Mouse (Mus musculus) limb, embryonic 11.5 days (tissue): ENCODE results near the gene Olfr1188. TPM values are rescaled to one million over a fixed set of nuclear protein-coding genes. Genes with fewer than 3 reads are reported as not detected.
"Not testable (repeated sequence)": the region's sequence is repeated elsewhere in the genome, so short reads cannot be mapped to it uniquely, and the experiment has no call there.

ENCODE experiments used
- ATAC-seq: fragments of 200-750 bp; cut with Nextera tagmentation; 2 replicates; pipeline ENCODE4 v1.8.0; 2017; ENCODE audit warnings: low read depth; ENCODE audit not compliant: insufficient number of reproducible peaks, low FRiP score, low TSS enrichment
- DNase-seq: peaks from one replicate; pipeline ENCODE4 v3.0.0-alpha.2; 2015; ENCODE audit warnings: low spot score
- H3K27ac ChIP-seq: fragments of 300-500 bp; sonication (generic); replicated peaks from 2 replicates; pipeline ENCODE4 v1.5.1; 2014; ENCODE audit warnings: low read depth, mild to moderate bottlenecking, low read length
- H3K27me3 ChIP-seq: fragments of 300-500 bp; sonication (generic); 2 replicates; pipeline ENCODE4 v1.6.1; 2014; ENCODE audit warnings: mild to moderate bottlenecking, low read length, mixed read lengths; ENCODE audit not compliant: control insufficient read depth, insufficient read depth
- H3K36me3 ChIP-seq: fragments of 300-500 bp; sonication (generic); 2 replicates; pipeline ENCODE4 v1.6.1; 2014; ENCODE audit warnings: mild to moderate bottlenecking, low read length, moderate library complexity, mixed read lengths; ENCODE audit not compliant: control insufficient read depth, insufficient read depth
- H3K4me1 ChIP-seq: fragments of 300-500 bp; sonication (generic); 2 replicates; pipeline ENCODE4 v1.6.1; 2014; ENCODE audit warnings: low read length, mixed read lengths; ENCODE audit not compliant: control insufficient read depth, insufficient read depth
- H3K4me2 ChIP-seq: fragments of 300-500 bp; sonication (generic); 2 replicates; pipeline ENCODE4 v1.6.1; 2014; ENCODE audit warnings: low read depth, mild to moderate bottlenecking, moderate library complexity; ENCODE audit not compliant: severe bottlenecking
- H3K4me3 ChIP-seq: fragments of 300-500 bp; sonication (generic); 2 replicates; pipeline ENCODE4 v1.5.1; 2014; ENCODE audit warnings: low read depth, low read length
- H3K9ac ChIP-seq: fragments of 300-500 bp; sonication (generic); 2 replicates; pipeline ENCODE4 v1.6.1; 2014; ENCODE audit warnings: mild to moderate bottlenecking, low read length
- H3K9me3 ChIP-seq: fragments of 300-500 bp; sonication (generic); 2 replicates; pipeline ENCODE4 v1.6.1; 2016; ENCODE audit warnings: low read length; ENCODE audit not compliant: control insufficient read depth
- WGBS: fragments of 180-500 bp; shearing (Covaris S2); extraction: QIAGEN DNeasy Blood & Tissue Kit; methylation state at CpG from one replicate; pipeline ENCODE4 v1.1.7; 2014; 5-methylcytosine and 5-hydroxymethylcytosine counted together
- polyA plus RNA-seq: library from polyadenylated mRNA; unstranded; fragments of >200 nt; fragmentation: Nextera tagmentation; extraction: Ambion mirVana; gene quantifications from 2 replicates; pipeline ENCODE4 v1.2.1, GENCODE M21; 2014

Olfr1188 gene
- not detected in 2 replicates for polyA plus RNA-seq

DNA sequence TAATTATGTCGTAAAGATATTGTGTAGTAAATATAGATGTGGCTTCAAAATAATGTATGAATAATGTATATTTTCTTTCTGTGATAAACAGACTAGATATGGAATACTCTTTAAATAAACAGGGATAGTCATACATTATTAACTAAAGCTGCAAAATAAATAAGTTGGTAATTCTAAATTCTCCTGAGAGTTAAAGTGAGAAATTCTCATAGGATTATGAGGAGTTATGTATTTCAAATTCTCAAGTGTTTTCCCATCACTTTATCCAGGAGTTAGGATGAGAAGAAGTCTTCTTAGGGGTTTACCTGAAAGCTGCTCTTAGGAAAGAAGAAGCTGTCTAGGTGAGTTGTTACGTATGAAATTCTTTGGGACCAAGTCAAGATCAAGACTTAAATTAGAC, at the start of gene Olfr1188:
TSS of gene Olfr1188 (plus strand) at position 301 of the 400 bp plus-strand sequence.
- Histone ChIP-seq H3K4me3 (no peak within 1 kb of the TSS), H3K4me2 (no peak within 1 kb of the TSS), H3K27ac (no peak within 1 kb of the TSS), H3K27me3 (no peaks in the 10 kb centered on the region), H3K4me1 (no peaks in the 10 kb centered on the region), H3K36me3 (no peaks in the 10 kb centered on the region), H3K9ac (no peak within 1 kb of the TSS), H3K9me3 (no peaks in the 10 kb centered on the region)
- 89% methylated on average over 2 of the region's 2 CpGs for WGBS
- ATAC-seq = no peak
- no peak for DNase-seq

DNA sequence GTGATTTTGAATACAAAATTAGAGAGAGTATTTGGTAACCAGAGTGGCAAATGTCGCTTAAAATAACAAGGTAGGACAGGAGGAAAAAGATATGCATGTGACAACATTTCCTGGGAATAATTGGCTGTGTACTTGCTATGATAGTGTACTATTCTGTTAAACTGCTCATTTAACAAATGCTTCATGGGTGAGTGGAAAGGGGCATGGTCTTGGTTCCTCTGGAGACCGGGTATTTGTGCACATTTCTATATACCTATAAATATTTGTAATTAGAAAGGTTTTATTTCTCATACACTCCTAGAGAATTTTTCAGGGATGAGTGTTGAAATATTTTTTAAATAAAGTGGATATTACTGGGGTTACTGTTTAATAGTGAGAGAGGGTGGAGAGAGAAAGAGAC, 38.5 kb upstream of the Olfr1188 start, which contains the start of gene Olfr1186:
TSS of gene Olfr1186 (plus strand) at position 301 of the 400 bp plus-strand sequence.
- Histone ChIP-seq H3K36me3 (no peaks in the 10 kb centered on the region), H3K27ac (no peak within 1 kb of the TSS), H3K27me3 (no peaks in the 10 kb centered on the region), H3K9ac (no peak within 1 kb of the TSS), H3K4me2 (no peak within 1 kb of the TSS), H3K9me3 (no peaks in the 10 kb centered on the region), H3K4me1 (no peaks in the 10 kb centered on the region), H3K4me3 (no peak within 1 kb of the TSS)
- DNase-seq (no peak), ATAC-seq (no peak)
- 85% methylated on average over 2 of the region's 2 CpGs for WGBS

DNA sequence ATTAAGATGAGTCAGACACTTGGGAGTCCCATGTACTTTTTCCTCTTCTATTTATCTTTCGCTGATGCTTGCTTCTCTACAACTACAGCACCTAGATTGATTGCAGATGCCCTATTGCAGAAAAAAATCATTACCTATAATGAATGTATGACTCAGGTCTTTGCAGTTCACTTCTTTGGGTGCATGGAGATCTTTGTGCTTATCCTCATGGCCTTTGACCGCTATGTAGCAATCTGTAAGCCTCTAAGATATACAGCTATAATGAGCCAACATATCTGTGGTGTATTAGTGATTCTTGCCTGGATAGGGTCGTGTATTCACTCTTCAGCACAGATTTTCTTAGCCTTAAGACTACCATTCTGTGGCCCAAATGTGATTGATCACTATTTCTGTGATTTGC, 31.0 kb upstream of the Olfr1188 start:
- H3K4me1 ChIP-seq = no peaks in the 10 kb centered on the region
- no peaks in the 10 kb centered on the region for H3K36me3 ChIP-seq
- no peaks in the 10 kb centered on the region for H3K27me3 ChIP-seq
- H3K9ac ChIP-seq = no peak overlapping the region
- 73% methylated on average over 3 of the region's 3 CpGs for WGBS
- DNase-seq (no peak), ATAC-seq (no peak)
- H3K4me3 ChIP-seq = no peak overlapping the region
- H3K9me3 ChIP-seq = no peaks in the 10 kb centered on the region
- no peak overlapping the region for H3K4me2 ChIP-seq
- no peak overlapping the region for H3K27ac ChIP-seq

DNA sequence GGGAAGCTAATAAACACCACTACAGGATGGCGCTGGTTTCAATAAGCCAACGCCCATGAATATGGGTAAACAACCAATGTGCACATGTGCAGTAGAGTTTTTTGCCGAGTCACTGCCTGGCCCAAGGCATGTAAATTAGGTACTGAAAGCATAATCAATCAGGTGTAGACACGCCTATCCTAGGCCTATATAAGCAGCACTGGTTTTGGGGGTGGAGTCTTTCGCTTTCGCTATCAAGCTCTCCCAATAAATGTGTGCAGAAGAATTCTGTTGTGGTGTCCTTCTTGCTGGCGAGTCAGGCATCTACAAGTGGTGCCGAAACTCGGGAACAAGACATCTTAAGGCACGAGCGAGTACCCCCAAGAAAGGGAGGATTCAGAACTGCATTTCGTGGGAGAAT, 16.0 kb downstream of the Olfr1188 start:
- 95% methylated on average over 12 of the region's 12 CpGs for WGBS
- not testable (repeated sequence) for H3K27me3 ChIP-seq, H3K4me3 ChIP-seq, H3K4me1 ChIP-seq, H3K27ac ChIP-seq, H3K36me3 ChIP-seq, H3K4me2 ChIP-seq, H3K9ac ChIP-seq, DNase-seq, H3K9me3 ChIP-seq, ATAC-seq

DNA sequence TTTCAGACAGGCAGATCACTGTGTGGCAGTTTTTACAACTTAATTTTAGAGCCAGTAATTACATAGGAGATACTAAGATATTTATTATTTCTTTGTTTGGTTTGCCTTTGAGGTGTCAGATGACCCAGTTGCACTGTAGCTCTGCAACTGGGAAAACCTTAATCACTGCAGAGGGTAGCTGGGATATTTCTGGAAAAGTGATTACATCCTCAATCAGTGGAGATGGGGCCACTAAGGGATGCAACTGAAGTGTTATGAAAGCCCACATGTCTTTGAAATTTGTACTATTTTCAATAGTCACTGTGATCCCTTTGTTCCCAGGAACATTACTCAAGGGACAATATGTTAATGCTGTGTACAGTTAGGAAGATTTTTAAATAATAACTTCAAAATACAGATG, 29.4 kb downstream of the Olfr1188 start, which contains the start of gene Olfr1189:
TSS of gene Olfr1189 (plus strand) at position 301 of the 400 bp plus-strand sequence.
- no peak within 1 kb of the TSS for H3K27ac ChIP-seq
- no peaks in the 10 kb centered on the region for H3K27me3 ChIP-seq
- H3K9me3 ChIP-seq = no peaks in the 10 kb centered on the region
- H3K9ac ChIP-seq = no peak within 1 kb of the TSS
- H3K4me3 ChIP-seq = no peak within 1 kb of the TSS
- H3K4me2 ChIP-seq = no peak within 1 kb of the TSS
- DNase-seq (no peak), ATAC-seq (no peak)
- H3K4me1 ChIP-seq = no peaks in the 10 kb centered on the region
- H3K36me3 ChIP-seq = no peaks in the 10 kb centered on the region

Other genes starting within 250 kb of the Olfr1188 start
- gene Olfr1174-ps, start 241.8 kb upstream of the Olfr1188 start, polyA plus RNA-seq = not detected in 2 replicates
- gene Olfr1175-ps, start 229.7 kb upstream of the Olfr1188 start, polyA plus RNA-seq = not detected in 2 replicates
- not detected in 2 replicates for gene Olfr1176, start 220.2 kb upstream of the Olfr1188 start, polyA plus RNA-seq
- gene Olfr1177-ps, start 210.4 kb upstream of the Olfr1188 start, polyA plus RNA-seq = not detected in 2 replicates
- not detected in 2 replicates for gene Olfr1178, start 169.9 kb upstream of the Olfr1188 start, polyA plus RNA-seq
- not detected in 2 replicates for gene Olfr1179, start 150.5 kb upstream of the Olfr1188 start, polyA plus RNA-seq
- gene Olfr1180, start 137.8 kb upstream of the Olfr1188 start, polyA plus RNA-seq = not detected in 2 replicates
- gene Olfr1181, start 130.8 kb upstream of the Olfr1188 start, polyA plus RNA-seq = not detected in 2 replicates
- not detected in 2 replicates for gene Gm13757, start 107.8 kb upstream of the Olfr1188 start, polyA plus RNA-seq
- not detected in 2 replicates for gene Olfr1183, start 102.1 kb upstream of the Olfr1188 start, polyA plus RNA-seq
- gene Olfr1184, start 73.3 kb upstream of the Olfr1188 start, polyA plus RNA-seq = not detected in 2 replicates
- not detected in 2 replicates for gene Olfr1185-ps1, start 63.6 kb upstream of the Olfr1188 start, polyA plus RNA-seq
- gene Olfr1186, start 38.4 kb upstream of the Olfr1188 start, polyA plus RNA-seq = not detected in 2 replicates
- gene Olfr1189, start 29.5 kb downstream of the Olfr1188 start, polyA plus RNA-seq = not detected in 2 replicates
- not detected in 2 replicates for gene Olfr1191-ps1, start 83.6 kb downstream of the Olfr1188 start, polyA plus RNA-seq
- not detected in 2 replicates for gene Olfr1192-ps1, start 91.6 kb downstream of the Olfr1188 start, polyA plus RNA-seq
- gene Olfr1193, start 118.7 kb downstream of the Olfr1188 start, polyA plus RNA-seq = not detected in 2 replicates
- not detected in 2 replicates for gene Olfr1195, start 132.3 kb downstream of the Olfr1188 start, polyA plus RNA-seq
- gene Olfr1196, start 147.7 kb downstream of the Olfr1188 start, polyA plus RNA-seq = not detected in 2 replicates
- gene Olfr1197, start 175.4 kb downstream of the Olfr1188 start, polyA plus RNA-seq = not detected in 2 replicates
- not detected in 2 replicates for gene Olfr1198, start 194.4 kb downstream of the Olfr1188 start, polyA plus RNA-seq
- not detected in 2 replicates for gene Olfr1199, start 203.5 kb downstream of the Olfr1188 start, polyA plus RNA-seq
- gene Olfr1200, start 213.6 kb downstream of the Olfr1188 start, polyA plus RNA-seq = not detected in 2 replicates
- not detected in 2 replicates for gene Olfr1201, start 236.1 kb downstream of the Olfr1188 start, polyA plus RNA-seq